Mouse (Mus musculus) G1E (cell line): ENCODE data around the gene Ripk3.

Experiments used
- CTCF ChIP-seq: IDR thresholded peaks from 2 replicates; pipeline ENCODE4 v1.5.1; 2012; ENCODE audit warnings: low read depth, low read length, inconsistent platforms, mixed read lengths
- GATA1 ChIP-seq: IDR thresholded peaks from 2 replicates; pipeline ENCODE4 v1.6.1; 2012; ENCODE audit warnings: borderline replicate concordance, low read length, inconsistent platforms, mixed read lengths
- GATA2 ChIP-seq: IDR thresholded peaks from 2 replicates; pipeline ENCODE4 v1.6.1; 2012; ENCODE audit warnings: low read depth, low read length, inconsistent platforms, borderline replicate concordance
- POLR2AphosphoS5 ChIP-seq: IDR thresholded peaks from 2 replicates; pipeline ENCODE4 v1.6.1; 2012; ENCODE audit warnings: low read depth, low read length, inconsistent platforms; ENCODE audit not compliant: insufficient replicate concordance
- TAL1 ChIP-seq: conservative IDR thresholded peaks from 2 replicates; pipeline ENCODE4 v1.6.1; 2012; ENCODE audit warnings: low read depth, low read length, inconsistent platforms, mixed read lengths

DNA sequence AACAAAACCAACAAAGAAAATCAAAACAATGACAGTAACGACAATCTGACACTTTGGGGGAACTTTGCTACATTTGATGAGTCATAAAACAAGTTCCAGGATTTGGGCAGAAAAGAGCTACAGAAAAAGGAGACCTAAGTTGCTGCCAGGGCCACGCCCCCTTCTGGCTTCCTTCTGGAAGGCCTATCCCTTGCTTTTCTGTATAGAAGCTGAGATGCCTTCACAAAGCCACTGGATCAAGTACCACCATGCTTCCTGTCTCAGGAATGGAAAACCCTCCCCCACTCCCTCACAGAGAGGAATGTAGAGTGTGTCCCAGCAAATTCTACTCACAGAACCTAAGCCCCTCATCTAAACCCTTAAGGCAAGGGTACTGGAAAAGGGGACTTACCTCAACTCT lies 5.3 kb upstream of the Ripk3 start:
- TF ChIP-seq CTCF (no peak), POLR2AphosphoS5 (no peak), GATA1 (no peak), GATA2 (no peak), TAL1 (no peak)
